Mouse (Mus musculus) ovary, adult 18-20 months (tissue): Measurements from ENCODE around the gene Sdr16c6.

ENCODE experiments used
- DNase-seq: peaks from one replicate; pipeline ENCODE4 v3.0.0; 2022; ENCODE audit warnings: low spot score, mixed read lengths

The Sdr16c6 gene

GRCm38 (mm10) chr4:4077372-4077771 lies at the start of gene Sdr16c6:
Gene Sdr16c6, minus strand, starts transcription at chr4:4077522.
- DNase-seq: no peak

GRCm38 (mm10) chr4:4080180-4080579 lies 2.9 kb upstream of the Sdr16c6 start:
- DNase-seq: no peak

- no peak for DNase-seq
Measured at GRCm38 (mm10) chr4:4079132-4079531, 1.8 kb upstream of the Sdr16c6 start.

- DNase-seq: no peak
Measured at GRCm38 (mm10) chr4:4076001-4076400, 1.3 kb downstream of the Sdr16c6 start.
